Mouse (Mus musculus): ENCODE measurements around the gene Bud31.

- TF ChIP-seq CTCF (IDR thresholded peaks at IDR 0.05): no peak
- no peak for TF ChIP-seq POLR2A (IDR thresholded peaks at IDR 0.05; ENCODE audit: insufficient read depth, low read depth, low read length)
Observed at GRCm38 (mm10) chr5:145149294-145149693, 9.1 kb downstream of the Bud31 start.

Data from heart, adult 2 months (tissue).